Mouse (Mus musculus) WW6 (cell line): Measurements from ENCODE around the gene Pagr1b.

ENCODE experiments used
- DNase-seq: peaks from one replicate; pipeline ENCODE4 v3.0.0-alpha.2; 2013; ENCODE audit warnings: low read depth, low spot score

Gene Pagr1b

DNA sequence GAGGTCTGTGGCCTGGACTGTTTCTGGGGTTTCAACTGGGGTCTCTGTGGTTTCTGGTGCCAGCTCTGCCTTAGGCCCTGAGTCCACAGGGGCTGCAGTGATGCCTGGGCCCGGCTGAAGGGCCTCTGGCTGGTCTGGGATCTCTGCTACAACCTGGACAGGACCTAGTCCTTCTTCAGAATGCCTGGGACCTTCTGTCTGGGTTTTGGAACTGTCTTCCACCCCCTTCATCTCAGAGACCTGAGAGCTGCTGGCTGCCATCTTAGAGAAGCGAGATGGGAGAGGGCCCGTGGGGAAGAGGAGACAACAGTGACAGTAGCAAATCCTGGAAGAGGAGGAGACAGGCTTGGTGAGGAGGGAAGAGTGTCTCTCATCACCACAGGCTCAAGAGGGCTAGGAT is 3.7 kb upstream of the Pagr1b start:
- DNase-seq, result no peak

GRCm38 (mm10) chr7:127019306-127019960 is 3.1 kb upstream of the Pagr1b start:
- DNase-seq, result no peak

GRCm38 (mm10) chr7:127018416-127019305 is 2.4 kb upstream of the Pagr1b start:
- no peak for DNase-seq

DNA sequence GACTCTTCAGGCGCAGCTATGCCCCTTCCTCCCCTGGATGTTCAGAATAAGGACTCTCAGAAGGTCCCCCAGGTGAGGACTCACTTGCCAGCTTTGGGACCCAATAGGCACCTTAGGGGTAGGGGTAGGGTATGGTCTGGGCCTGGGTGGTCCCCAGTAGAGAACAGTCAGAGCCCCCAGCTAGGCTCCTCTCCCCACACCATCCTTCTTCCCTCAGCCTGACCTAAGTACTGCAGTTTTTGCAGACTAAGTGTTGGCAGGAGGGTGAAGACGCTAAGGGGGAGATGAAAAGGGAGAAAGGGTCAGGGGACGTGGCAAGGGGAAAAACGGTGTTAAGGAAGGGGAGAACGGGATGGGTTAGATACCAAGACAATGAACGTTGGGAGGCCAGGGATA is 1.7 kb upstream of the Pagr1b start:
- no peak for DNase-seq

DNA sequence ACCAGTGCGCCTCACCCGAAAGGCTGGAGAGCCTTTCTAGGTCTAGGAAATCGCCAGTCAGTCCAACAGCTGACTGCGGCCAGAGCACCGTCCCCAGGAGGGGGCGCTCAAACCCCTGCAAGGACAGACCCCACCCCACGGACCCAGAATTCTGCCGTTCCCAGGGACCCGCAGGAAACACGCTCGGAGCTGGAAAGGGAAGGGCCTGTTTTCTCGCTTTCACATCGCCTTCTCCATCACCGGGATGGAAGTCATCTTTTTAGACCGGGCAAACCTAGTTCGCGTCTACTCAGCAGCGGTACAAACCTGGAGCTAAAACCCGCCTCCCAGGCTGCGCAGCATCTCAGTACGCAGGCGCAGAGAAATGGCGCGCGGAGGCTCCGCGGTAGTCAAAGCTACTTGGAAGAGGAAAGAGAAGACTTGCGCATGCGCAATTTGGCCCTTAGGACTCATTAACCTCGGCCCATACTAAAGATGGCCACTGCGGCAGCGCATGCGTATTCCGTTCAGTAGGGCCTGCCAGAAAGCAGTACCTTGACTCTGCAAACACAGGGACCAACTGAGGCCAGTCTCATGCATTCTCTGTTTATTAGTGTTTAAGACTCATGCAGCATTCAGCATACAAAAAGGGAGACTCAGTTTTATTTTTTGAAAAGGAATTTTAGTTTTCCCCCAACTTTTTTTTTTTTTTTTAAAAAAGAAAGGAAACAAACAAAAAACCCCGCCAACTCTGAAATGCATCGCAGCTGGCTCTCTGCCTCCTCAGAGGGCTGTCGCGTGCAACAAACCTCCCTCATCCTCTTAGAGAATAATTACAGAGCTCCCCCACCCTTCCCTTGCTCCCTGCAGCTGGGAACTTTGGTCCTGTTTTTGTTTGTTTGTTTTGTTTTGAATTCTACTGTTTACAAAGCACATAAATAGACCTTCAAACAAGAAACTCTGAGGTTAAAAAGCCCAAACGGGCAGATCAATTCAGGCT is 976 bp upstream of the Pagr1b start, which contains the start of gene Pagr1a:
Gene Pagr1a (minus strand): TSS at position 382 of the 979 bp plus-strand sequence.
- peak; percentile 98 for DNase-seq

DNA sequence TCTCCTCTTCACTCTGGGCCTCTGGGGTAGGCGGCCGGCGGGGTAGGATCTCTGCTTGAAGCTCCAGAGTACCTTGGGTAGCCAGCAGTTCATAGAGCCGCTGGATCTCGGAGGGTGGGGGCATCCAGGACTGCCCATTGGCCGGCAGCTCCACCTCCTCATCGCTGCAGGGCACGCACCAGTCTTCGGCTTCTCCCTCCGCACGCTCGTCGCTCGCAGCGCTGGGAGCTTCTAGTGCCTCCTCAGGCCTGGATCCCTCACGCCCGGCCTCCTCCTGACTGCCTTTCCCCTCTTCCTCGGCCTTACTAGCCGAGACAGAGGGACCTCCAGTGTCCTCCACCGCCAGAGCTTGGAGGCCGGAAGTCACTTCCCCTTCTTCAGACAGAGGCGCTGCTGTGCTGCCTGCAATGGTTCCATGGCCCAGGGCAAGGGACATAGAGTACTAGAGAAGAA is 228 bp upstream of the Pagr1b start:
- no peak for DNase-seq

DNA sequence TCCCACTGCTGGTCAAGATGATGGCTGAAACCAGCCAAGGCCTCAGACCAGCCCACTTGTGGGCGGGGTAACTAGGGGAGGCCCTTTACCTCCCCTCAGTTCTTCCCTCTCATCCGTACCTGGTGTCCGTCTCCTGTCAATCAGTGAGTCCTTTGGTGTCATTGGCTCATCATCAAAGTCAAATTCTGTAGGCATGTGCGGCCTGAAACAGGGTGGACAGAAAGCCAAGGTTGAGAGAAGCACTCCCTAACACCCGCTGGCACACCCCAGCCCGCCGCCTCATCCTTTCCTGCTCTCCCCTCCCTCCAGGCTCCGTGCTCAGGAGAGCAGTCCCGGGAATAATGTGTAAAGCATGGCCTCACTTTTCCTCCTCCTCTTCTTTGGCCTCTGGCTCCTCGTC is 203 bp downstream of the Pagr1b start:
- DNase-seq, result no peak

GRCm38 (mm10) chr7:127014993-127015392 is 1.3 kb downstream of the Pagr1b start:
- DNase-seq, result no peak

GRCm38 (mm10) chr7:127014320-127014719 is 2.0 kb downstream of the Pagr1b start, which contains the start of gene Mvp:
Gene Mvp (minus strand): TSS chr7:127014621.
- DNase-seq, result no peak

DNA sequence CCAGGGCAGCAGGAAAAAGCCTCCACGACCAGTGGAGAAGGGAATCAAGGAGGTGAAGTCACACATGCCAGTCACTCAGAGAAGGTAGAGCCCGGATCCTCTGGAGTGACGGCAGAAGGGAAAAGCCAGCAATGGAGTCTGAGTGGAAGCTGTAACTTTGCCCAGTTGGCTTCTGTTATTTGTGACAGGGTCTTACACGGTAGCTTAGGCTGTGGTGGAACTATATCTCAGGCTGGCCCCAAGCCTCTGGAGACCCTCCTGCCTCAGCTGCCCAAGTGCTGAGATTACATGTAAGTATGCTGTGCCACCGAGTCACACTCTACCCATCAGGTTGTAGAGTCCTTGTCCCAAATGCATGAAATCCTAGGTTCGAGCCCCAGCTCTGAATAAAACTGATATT is 2.9 kb downstream of the Pagr1b start:
- DNase-seq, result no peak

GRCm38 (mm10) chr7:127012845-127013244 is 3.4 kb downstream of the Pagr1b start:
- DNase-seq, result no peak

DNA sequence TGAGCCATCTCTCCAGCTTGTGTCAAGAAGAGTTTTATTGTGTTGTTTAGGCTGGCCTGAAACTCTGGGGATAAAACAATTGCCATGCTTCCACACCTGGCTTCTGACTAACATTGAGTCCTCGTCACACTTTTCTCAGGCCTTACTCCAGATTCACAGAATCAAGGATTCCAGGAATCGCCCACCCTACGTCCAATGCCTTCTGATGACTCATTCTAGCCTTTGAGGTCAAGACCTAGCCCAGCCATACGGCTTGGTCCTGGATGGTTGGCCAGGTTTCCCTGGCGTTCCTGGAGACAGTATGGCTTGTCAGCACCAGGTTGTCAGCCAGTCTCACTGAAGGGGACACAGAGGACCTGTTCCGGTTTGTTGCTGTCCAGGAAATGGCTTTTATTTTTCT is 3.9 kb downstream of the Pagr1b start:
- DNase-seq, result no peak

- DNase-seq, result no peak
Observed at GRCm38 (mm10) chr7:127011717-127012116, 4.6 kb downstream of the Pagr1b start.

GRCm38 (mm10) chr7:127011051-127011450 is 5.2 kb downstream of the Pagr1b start:
- no peak for DNase-seq

DNA sequence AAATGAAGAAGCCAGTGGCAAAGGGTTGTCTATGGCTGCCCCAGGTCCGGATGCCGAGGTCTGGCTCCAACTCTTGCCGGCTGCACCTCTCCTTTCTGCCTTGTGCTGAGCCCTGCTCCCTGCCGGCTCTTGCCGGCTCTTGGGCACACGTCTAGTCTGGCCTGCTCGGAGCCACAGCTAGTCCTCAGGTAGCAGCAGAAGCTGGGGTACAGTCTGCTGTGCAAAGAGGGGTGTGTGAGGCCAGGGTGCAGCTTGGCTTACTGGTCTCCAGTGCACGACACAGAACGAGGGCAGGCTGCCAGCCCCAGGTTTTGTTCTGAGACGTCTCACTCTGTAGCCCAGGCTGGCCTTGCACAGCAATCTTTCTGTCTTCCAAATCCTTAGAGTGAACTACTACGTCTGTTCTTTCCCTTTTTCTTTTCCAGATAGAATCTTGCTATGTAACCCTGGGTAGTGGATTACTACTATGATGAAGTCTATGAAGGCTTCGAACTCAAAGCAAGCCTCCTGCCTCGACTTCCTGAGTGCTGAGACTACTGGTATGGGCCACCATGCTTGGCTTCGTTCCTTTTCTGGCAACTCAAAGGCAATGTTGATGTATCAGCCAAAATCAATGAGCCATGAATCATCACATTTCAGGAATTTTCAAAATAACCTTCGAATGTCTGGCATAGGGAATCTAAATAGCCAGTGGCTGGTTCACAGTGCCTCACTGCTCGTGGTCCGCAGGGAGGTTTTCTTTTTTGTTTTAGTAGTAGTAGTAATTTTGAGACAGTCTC is 6.8 kb downstream of the Pagr1b start:
- DNase-seq, result no peak

- DNase-seq, result no peak
Observed at GRCm38 (mm10) chr7:127008239-127009019, 7.9 kb downstream of the Pagr1b start.

- no peak for DNase-seq
Observed at GRCm38 (mm10) chr7:127007313-127008024, 8.8 kb downstream of the Pagr1b start.

DNA sequence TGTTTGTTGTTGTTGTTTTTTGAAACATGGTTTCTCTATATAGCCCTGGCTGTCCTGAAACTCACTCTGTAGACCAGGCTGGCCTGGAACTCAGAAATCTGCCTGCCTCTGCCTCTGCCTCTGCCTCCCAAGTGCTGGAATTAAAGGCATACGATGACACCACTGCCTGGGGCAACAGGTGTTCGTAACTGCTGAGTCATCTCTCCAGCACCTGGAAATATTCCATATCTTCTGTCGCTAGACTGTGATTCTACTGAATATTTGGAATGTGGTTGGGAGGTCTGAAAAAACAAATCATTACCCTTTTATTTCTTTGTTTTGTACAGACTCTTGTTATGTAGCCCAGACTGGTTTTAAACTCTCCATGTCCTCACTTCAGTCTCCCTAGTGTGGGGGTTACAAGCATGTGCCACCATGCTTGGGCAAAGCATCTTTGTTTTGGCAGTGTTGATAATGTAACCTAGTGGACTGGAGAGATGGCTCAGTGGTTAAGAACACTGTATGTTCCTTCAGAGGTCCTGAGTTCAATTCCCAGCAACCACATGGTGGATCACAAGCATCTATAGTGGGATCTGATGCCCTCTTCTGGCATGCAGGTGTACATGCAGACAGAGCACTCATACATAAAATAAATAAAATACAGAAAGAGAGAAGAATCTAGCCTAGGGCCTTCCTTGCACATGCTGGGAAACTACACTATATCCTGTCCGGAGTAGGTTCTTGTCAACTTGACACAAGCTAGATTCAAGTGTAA is 12.0 kb downstream of the Pagr1b start:
- DNase-seq, result no peak

DNA sequence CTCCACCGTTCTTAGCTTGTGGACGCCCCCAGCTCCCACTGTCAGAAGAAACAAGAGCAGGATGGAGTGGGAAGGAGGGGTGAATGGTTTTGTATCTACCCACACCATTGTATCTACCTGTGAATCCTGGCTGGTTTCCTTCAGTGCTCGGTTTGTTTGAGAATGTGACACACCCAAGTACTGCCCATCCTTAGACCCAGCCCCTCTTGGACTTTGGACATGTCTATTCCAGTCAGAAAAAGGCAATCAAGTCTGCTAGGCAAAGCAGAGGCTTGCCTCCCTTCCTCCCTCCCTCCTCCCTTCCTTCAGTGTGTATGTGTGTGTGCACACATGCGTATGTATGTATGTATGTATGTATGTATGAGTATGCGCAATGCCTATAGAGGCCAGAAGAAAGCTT is 12.7 kb downstream of the Pagr1b start:
- no peak for DNase-seq
